Mouse (Mus musculus) stomach, postnatal 0 days (tissue): ENCODE measurements at regions not wholly inside any gene's neighbourhood (a gene's known extent, or its start where the extent isn't known, plus 50 kb on each side); places are given as distances from the start of the nearest gene placed in this dataset.

Experiments used
- ATAC-seq: fragments of 200-750 bp; cut with Nextera tagmentation; 2 replicates; pipeline ENCODE4 v1.8.0; 2017; ENCODE audit not compliant: low FRiP score, low TSS enrichment
- DNase-seq: peaks from one replicate; pipeline ENCODE4 v3.0.0-alpha.2; 2016; ENCODE audit warnings: low spot score
- H3K27ac ChIP-seq: fragments of 300-500 bp; sonication (generic); replicated peaks from 2 replicates; pipeline ENCODE4 v1.5.1; 2014; ENCODE audit warnings: mild to moderate bottlenecking, control low read depth
- H3K27me3 ChIP-seq: fragments of 300-500 bp; sonication (generic); 2 replicates; pipeline ENCODE4 v1.6.1; 2014; ENCODE audit warnings: low read length; ENCODE audit not compliant: control insufficient read depth, insufficient read depth
- H3K36me3 ChIP-seq: fragments of 300-500 bp; sonication (generic); 2 replicates; pipeline ENCODE4 v1.6.1; 2014; ENCODE audit warnings: low read length, mixed read lengths; ENCODE audit not compliant: control insufficient read depth, insufficient read depth
- H3K4me1 ChIP-seq: fragments of 300-500 bp; sonication (generic); replicated peaks from 2 replicates; pipeline ENCODE4 v1.6.1; 2014; ENCODE audit warnings: antibody characterized with exemption; ENCODE audit not compliant: control insufficient read depth, insufficient read depth
- H3K4me2 ChIP-seq: fragments of 300-500 bp; sonication (generic); replicated peaks from 2 replicates; pipeline ENCODE4 v1.6.1; 2014; ENCODE audit warnings: low read depth, mild to moderate bottlenecking, control low read depth, moderate library complexity
- H3K4me3 ChIP-seq: fragments of 300-500 bp; sonication (generic); 2 replicates; pipeline ENCODE4 v1.5.1; 2014; ENCODE audit warnings: low read depth, low read length, control low read depth
- H3K9ac ChIP-seq: fragments of 300-500 bp; sonication (generic); 2 replicates; pipeline ENCODE4 v1.6.1; 2014; ENCODE audit warnings: mild to moderate bottlenecking, low read length, control low read depth, mixed read lengths
- H3K9me3 ChIP-seq: fragments of 300-500 bp; sonication (generic); 2 replicates; pipeline ENCODE4 v1.6.1; 2016; ENCODE audit warnings: low read length; ENCODE audit not compliant: control insufficient read depth
- CTCF ChIP-seq: IDR thresholded peaks from 2 replicates; pipeline ENCODE4 v1.5.1; 2016; ENCODE audit warnings: antibody characterized with exemption, low read depth, mild to moderate bottlenecking, moderate library complexity
- EP300 ChIP-seq: optimal IDR thresholded peaks from 2 replicates; pipeline ENCODE3; 2016; ENCODE audit warnings: antibody characterized with exemption
- WGBS: fragments of 180-500 bp; shearing (Covaris S2); extraction: QIAGEN DNeasy Blood & Tissue Kit; methylation state at CpG from one replicate; pipeline ENCODE4 v1.1.7; 2014; 5-methylcytosine and 5-hydroxymethylcytosine counted together

GRCm38 (mm10) chr16:22750725-22751287, 60.6 kb downstream of the Crygs start:
- no peak for ATAC-seq
- H3K36me3 ChIP-seq, result no peaks in the 10 kb centered on the region
- no peak overlapping the region for H3K4me3 ChIP-seq
- no peak overlapping the region for H3K27ac ChIP-seq
- no peaks in the 10 kb centered on the region for H3K9me3 ChIP-seq
- H3K4me2 ChIP-seq, result no peak overlapping the region
- H3K4me1 ChIP-seq, result no peaks in the 10 kb centered on the region
- no peak for DNase-seq
- 76% methylated on average over 5 of the region's 5 CpGs for WGBS
- H3K9ac ChIP-seq, result no peak overlapping the region
- no peaks in the 10 kb centered on the region for H3K27me3 ChIP-seq
- no peak for TF ChIP-seq EP300

GRCm38 (mm10) chr16:22744121-22744855, 67.1 kb downstream of the Crygs start:
- ATAC-seq (no peak), DNase-seq (no peak)
- Histone ChIP-seq H3K9ac (no peak overlapping the region), H3K27me3 (no peaks in the 10 kb centered on the region), H3K27ac (no peak overlapping the region), H3K9me3 (no peaks in the 10 kb centered on the region), H3K36me3 (no peaks in the 10 kb centered on the region), H3K4me2 (no peak overlapping the region), H3K4me1 (no peaks in the 10 kb centered on the region), H3K4me3 (no peak overlapping the region)
- WGBS, result 70% methylated on average over 7 of the region's 7 CpGs
- TF ChIP-seq EP300, result no peak
- no peak for TF ChIP-seq CTCF

DNA sequence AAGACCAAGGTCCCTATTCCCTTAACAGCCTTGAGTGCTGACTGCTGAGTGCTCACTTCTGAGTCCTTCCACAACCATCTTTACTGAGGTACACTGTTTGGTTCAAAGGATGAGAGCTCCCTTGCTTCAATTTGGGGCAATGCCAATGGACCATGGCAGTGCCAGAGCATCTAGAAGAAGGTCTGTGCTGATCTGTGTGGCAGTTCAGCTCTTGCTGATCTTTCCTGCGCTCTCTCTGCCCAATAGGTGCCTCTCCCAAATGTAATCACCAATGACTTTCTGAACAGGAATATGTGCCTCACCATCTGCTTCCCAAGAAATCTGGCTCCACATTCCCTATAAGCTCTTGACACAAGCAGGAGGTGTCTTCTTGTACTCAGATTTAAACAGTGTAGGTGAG, 67.9 kb downstream of the Crygs start:
- DNase-seq (no peak), ATAC-seq (no peak)
- TF ChIP-seq CTCF, result no peak
- no peak for TF ChIP-seq EP300
- H3K9me3 ChIP-seq, result no peaks in the 10 kb centered on the region
- H3K4me1 ChIP-seq, result no peaks in the 10 kb centered on the region
- no peaks in the 10 kb centered on the region for H3K27me3 ChIP-seq
- H3K36me3 ChIP-seq, result no peaks in the 10 kb centered on the region
- 86% methylated on average over 1 of the region's 1 CpGs for WGBS
- no peak overlapping the region for H3K27ac ChIP-seq
- H3K4me2 ChIP-seq, result no peak overlapping the region
- H3K9ac ChIP-seq, result no peak overlapping the region
- no peak overlapping the region for H3K4me3 ChIP-seq

- H3K36me3 ChIP-seq, result no peaks in the 10 kb centered on the region
- peak; percentile 64 for DNase-seq
These were observed 69.9 kb downstream of the Crygs start for GRCm38 (mm10) chr16:22741496-22741895.

DNA sequence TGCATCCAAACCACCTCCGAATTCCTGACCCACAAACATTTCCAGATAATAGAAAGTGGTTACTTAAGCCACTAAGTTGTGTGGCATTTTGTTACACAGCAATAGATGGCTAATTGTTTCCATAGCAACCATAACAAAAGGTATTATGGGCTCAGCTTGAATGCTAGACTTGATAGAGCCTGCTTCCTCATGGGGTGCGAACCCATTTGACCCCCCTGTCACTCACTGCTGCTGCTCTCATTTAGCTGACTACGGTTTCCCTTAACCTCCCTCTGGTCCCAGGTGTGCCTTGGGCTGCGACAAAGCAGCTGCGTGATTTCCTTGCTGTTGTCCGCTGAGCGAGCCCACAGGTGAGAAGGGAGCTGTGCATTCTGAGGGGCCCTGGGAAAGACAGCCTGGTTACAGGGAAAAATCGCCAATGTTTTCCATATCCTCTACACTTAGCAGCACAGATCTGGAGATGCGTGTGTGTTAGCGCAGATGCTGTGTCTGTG, 76.8 kb downstream of the Crygs start:
- WGBS, result 64% methylated on average over 10 of the region's 10 CpGs

More at GRCm38 (mm10) chr16:22741496-22741895, 69.9 kb downstream of the Crygs start:
- 20% methylated on average over 4 of the region's 4 CpGs for WGBS
- Histone ChIP-seq H3K27ac (no peak overlapping the region), H3K4me1 (no peaks in the 10 kb centered on the region), H3K9ac (no peak overlapping the region), H3K9me3 (no peaks in the 10 kb centered on the region), H3K4me3 (no peak overlapping the region), H3K27me3 (no peaks in the 10 kb centered on the region), H3K4me2 (no peak overlapping the region)
- no peak for TF ChIP-seq CTCF
- no peak for TF ChIP-seq EP300
- peak; percentile 89 for ATAC-seq

GRCm38 (mm10) chr16:22733772-22734528, 76.9 kb upstream of the Dgkg start:
- DNase-seq, result no peak
- Histone ChIP-seq H3K27me3 (no peaks in the 10 kb centered on the region), H3K4me2 (no peak overlapping the region), H3K27ac (no peak overlapping the region), H3K4me1 (no peaks in the 10 kb centered on the region), H3K36me3 (no peaks in the 10 kb centered on the region), H3K4me3 (no peak overlapping the region), H3K9ac (no peak overlapping the region), H3K9me3 (no peaks in the 10 kb centered on the region)
- ATAC-seq, result no peak
- TF ChIP-seq EP300, result no peak
- TF ChIP-seq CTCF, result no peak
- WGBS, result 25% methylated on average over 11 of the region's 11 CpGs

More for the DNA sequence above, 76.8 kb downstream of the Crygs start:
- no peak for ATAC-seq
- TF ChIP-seq EP300, result no peak
- no peak for TF ChIP-seq CTCF
- Histone ChIP-seq H3K9ac (no peak overlapping the region), H3K36me3 (no peaks in the 10 kb centered on the region), H3K4me1 (no peaks in the 10 kb centered on the region), H3K27me3 (no peaks in the 10 kb centered on the region), H3K4me2 (no peak overlapping the region), H3K27ac (no peak overlapping the region), H3K4me3 (no peak overlapping the region), H3K9me3 (no peaks in the 10 kb centered on the region)
- DNase-seq, result no peak
